Mouse (Mus musculus) hindbrain, embryonic 10.5 days (tissue): ENCODE results near the gene Cd72. TPM values are rescaled to one million over a fixed set of nuclear protein-coding genes. Genes with fewer than 3 reads are reported as not detected.
A peak's percentile ranks its signal among the peaks of the same experiment; 100 is the strongest.

Experiments
- DNase-seq: peaks from one replicate; pipeline ENCODE4 v3.0.0-alpha.2; 2017; ENCODE audit warnings: low spot score
- H3K27ac ChIP-seq: fragments of 300-500 bp; sonication (generic); 2 replicates; pipeline ENCODE4 v1.5.1; 2016; ENCODE audit warnings: mild to moderate bottlenecking, moderate library complexity
- H3K27me3 ChIP-seq: fragments of 300-500 bp; sonication (generic); 2 replicates; pipeline ENCODE4 v1.6.1; 2016; ENCODE audit warnings: mild to moderate bottlenecking; ENCODE audit not compliant: poor library complexity, insufficient read depth, severe bottlenecking
- H3K36me3 ChIP-seq: fragments of 300-500 bp; sonication (generic); 2 replicates; pipeline ENCODE4 v1.6.1; 2016; ENCODE audit warnings: mild to moderate bottlenecking, moderate library complexity
- H3K4me1 ChIP-seq: fragments of 300-500 bp; sonication (generic); replicated peaks from 2 replicates; pipeline ENCODE4 v1.6.1; 2016; ENCODE audit warnings: mild to moderate bottlenecking
- H3K4me3 ChIP-seq: fragments of 300-500 bp; sonication (generic); 2 replicates; pipeline ENCODE4 v1.5.1; 2016; ENCODE audit warnings: mild to moderate bottlenecking, moderate library complexity
- H3K9me3 ChIP-seq: fragments of 300-500 bp; sonication (generic); 2 replicates; pipeline ENCODE4 v1.6.1; 2016; ENCODE audit warnings: mild to moderate bottlenecking, moderate library complexity
- WGBS: fragments of 180-500 bp; shearing (Covaris S2); methylation state at CpG from one replicate; pipeline ENCODE4 v1.1.7; 2016; 5-methylcytosine and 5-hydroxymethylcytosine counted together
- polyA plus RNA-seq: library from polyadenylated mRNA; unstranded; fragments of >200 nt; fragmentation: Nextera tagmentation; extraction: Ambion mirVana; gene quantifications from 2 replicates; pipeline ENCODE4 v1.2.1, GENCODE M21; 2016

Gene Cd72
- polyA plus RNA-seq, 1 experiment from 2014 or later: 2.4 TPM

- H3K27ac ChIP-seq: peak overlapping the region; percentile 91; the same call in 1 of the 2 replicates
- WGBS: 89% methylated on average over 10 of the region's 10 CpGs
- no peaks in the 10 kb centered on the region for H3K36me3 ChIP-seq
- DNase-seq: no peak
- peaks cover 50% of the 10 kb centered on the region for H3K4me1 ChIP-seq
- H3K27me3 ChIP-seq: no peaks in the 10 kb centered on the region
- H3K4me3 ChIP-seq: no peak overlapping the region
- no peaks in the 10 kb centered on the region for H3K9me3 ChIP-seq
Measured at GRCm38 (mm10) chr4:43404697-43405096, 49.7 kb downstream of the Cd72 start.

DNA sequence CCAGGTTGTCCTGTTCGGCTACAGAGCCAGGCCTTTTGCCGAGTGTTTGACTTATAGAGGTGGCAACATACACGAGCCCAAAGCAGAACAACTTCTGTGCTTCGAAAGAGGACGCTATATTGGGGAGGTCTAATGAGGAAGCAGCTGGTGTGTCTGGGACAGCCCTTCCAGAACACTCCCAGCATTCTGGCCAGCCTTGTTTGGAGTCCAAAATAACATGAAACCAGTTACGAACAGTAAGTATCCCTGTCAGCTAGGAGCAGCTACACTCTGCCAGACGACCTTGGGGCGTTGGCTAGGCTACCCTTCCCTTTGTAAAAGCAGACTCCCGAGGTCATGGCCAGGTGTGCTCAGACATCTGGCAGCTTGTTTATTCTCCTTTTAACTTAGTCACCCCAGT lies 52.2 kb downstream of the Cd72 start:
- H3K36me3 ChIP-seq: no peaks in the 10 kb centered on the region
- 89% methylated on average over 9 of the region's 9 CpGs for WGBS
- H3K9me3 ChIP-seq: no peaks in the 10 kb centered on the region
- H3K4me1 ChIP-seq: peaks cover 59% of the 10 kb centered on the region
- H3K4me3 ChIP-seq: no peak overlapping the region
- H3K27ac ChIP-seq: no peak overlapping the region
- H3K27me3 ChIP-seq: no peaks in the 10 kb centered on the region
- no peak for DNase-seq

GRCm38 (mm10) chr4:43401486-43401885 lies 52.9 kb downstream of the Cd72 start:
- Histone ChIP-seq H3K9me3 (no peaks in the 10 kb centered on the region), H3K4me3 (no peak overlapping the region), H3K27me3 (no peaks in the 10 kb centered on the region), H3K27ac (peak overlapping the region; percentile 59; the same call in 1 of the 2 replicates), H3K36me3 (no peaks in the 10 kb centered on the region), H3K4me1 (peaks cover 52% of the 10 kb centered on the region)
- DNase-seq: no peak
- WGBS: 88% methylated on average over 10 of the region's 10 CpGs

DNA sequence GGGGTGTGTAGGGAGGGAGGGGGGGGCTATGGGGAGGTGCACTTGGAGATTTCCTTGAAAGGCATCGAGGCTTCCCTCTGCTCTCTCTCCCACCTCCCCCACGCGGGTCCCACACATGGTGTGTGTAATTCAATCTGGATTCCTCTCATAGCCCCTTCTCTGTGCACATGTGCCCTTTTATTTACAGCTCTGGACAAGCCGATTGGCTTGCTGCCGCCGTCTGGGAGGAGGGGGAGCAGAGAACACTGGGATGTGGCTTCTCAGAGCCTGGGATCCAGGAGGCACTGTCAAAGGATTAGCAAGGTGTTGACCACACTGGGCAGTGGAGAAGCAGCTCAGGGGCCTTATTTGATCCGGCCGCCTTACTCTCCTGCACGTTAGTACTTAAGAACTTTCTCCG lies 53.5 kb downstream of the Cd72 start:
- Histone ChIP-seq H3K27ac (peak overlapping the region; percentile 59), H3K4me1 (peaks cover 47% of the 10 kb centered on the region), H3K4me3 (no peak overlapping the region), H3K9me3 (no peaks in the 10 kb centered on the region), H3K27me3 (no peaks in the 10 kb centered on the region), H3K36me3 (no peaks in the 10 kb centered on the region)
- 39% methylated on average over 10 of the region's 10 CpGs for whole genome bisulfite sequencing
- peak; percentile 54 for DNase-seq

DNA sequence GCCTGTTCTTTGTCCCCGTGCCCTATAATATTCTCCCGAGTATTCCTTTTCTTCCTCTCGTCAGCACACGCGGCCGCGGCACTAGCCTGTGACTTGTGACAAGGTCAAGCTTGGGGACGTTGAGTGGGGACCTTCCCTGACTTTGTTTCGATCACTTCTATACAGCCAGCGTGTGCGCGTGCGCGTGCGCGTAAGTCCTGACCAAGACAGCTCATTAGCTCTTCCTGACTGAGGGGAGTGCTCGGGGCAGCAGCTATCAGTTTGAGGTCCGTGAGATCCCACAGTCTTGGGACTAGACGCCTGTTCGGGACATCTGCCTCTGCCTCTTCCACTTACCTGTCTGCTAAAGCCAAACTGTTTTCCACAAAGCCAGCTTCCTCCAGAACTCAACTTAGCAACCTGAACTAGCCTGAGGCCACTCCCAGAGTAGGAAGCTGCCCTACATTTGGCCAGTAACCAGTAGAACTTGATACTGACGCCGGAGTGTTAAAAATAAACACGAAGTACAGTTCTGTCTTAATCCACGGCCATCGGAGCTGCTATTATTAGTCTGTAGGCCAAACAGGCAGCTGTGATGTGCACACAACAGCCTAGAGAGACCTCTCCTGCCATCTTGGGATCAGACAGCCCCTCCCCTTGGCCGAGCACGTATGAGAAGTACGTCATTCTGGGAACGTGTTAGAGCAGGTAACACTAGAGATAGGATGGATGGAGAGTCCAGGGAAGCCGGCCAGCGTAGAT lies 54.9 kb downstream of the Cd72 start:
- Histone ChIP-seq H3K27me3 (no peaks in the 10 kb centered on the region), H3K36me3 (no peaks in the 10 kb centered on the region), H3K4me1 (peaks cover 41% of the 10 kb centered on the region), H3K27ac (peak overlapping the region; percentile 66; the same call in 1 of the 2 replicates), H3K4me3 (no peak overlapping the region), H3K9me3 (no peaks in the 10 kb centered on the region)
- WGBS: 85% methylated on average over 31 of the region's 31 CpGs
- no peak for DNase-seq

GRCm38 (mm10) chr4:43398829-43399331 lies 55.5 kb downstream of the Cd72 start:
- no peaks in the 10 kb centered on the region for H3K36me3 ChIP-seq
- WGBS: 74% methylated on average over 17 of the region's 17 CpGs
- H3K27me3 ChIP-seq: no peaks in the 10 kb centered on the region
- H3K27ac ChIP-seq: peak overlapping the region; percentile 66; the same call in 1 of the 2 replicates
- peaks cover 47% of the 10 kb centered on the region for H3K4me1 ChIP-seq
- H3K9me3 ChIP-seq: no peaks in the 10 kb centered on the region
- no peak for DNase-seq
- no peak overlapping the region for H3K4me3 ChIP-seq

- no peaks in the 10 kb centered on the region for H3K9me3 ChIP-seq
- H3K36me3 ChIP-seq: no peaks in the 10 kb centered on the region
- no peaks in the 10 kb centered on the region for H3K27me3 ChIP-seq
- DNase-seq: no peak
- H3K4me3 ChIP-seq: no peak overlapping the region
- 75% methylated on average over 4 of the region's 4 CpGs for WGBS
- H3K4me1 ChIP-seq: peaks cover 49% of the 10 kb centered on the region
- 0 out of 2 replicates have a peak overlapping the region, but pooled peaks have one; percentile 3 for H3K27ac ChIP-seq
Measured at GRCm38 (mm10) chr4:43398014-43398413, 56.4 kb downstream of the Cd72 start.

Other genes starting within 250 kb of the Cd72 start
- 0.18 and 0.26 TPM in 2 replicates for gene Atp8b5, start 187.5 kb downstream of the Cd72 start, polyA plus RNA-seq
- 12.5 and 33.4 TPM in 2 replicates for gene Rusc2, start 72.6 kb downstream of the Cd72 start, polyA plus RNA-seq
- gene Fam166b, start 25.5 kb downstream of the Cd72 start, polyA plus RNA-seq: 0.47 TPM in 1 of 2 replicates, not detected in the other
- 7.1 and 8.3 TPM in 2 replicates for gene Tesk1, start 12.7 kb downstream of the Cd72 start, polyA plus RNA-seq
- not detected in 2 replicates for gene Sit1, start 29.1 kb upstream of the Cd72 start, polyA plus RNA-seq
- gene Ccdc107, start 38.3 kb upstream of the Cd72 start, polyA plus RNA-seq: 45.2 and 50.9 TPM in 2 replicates
- 47.2 and 50.5 TPM in 2 replicates for gene Arhgef39, start 45.1 kb upstream of the Cd72 start, polyA plus RNA-seq
- 0.76 and 0.93 TPM in 2 replicates for gene Car9, start 52.3 kb upstream of the Cd72 start, polyA plus RNA-seq
- gene Tpm2, start 69.1 kb upstream of the Cd72 start, polyA plus RNA-seq: 55.9 and 65.7 TPM in 2 replicates
- gene Creb3, start 107.7 kb upstream of the Cd72 start, polyA plus RNA-seq: 40.7 and 53.3 TPM in 2 replicates
- 52.8 and 58.9 TPM in 2 replicates for gene Tln1, start 108.1 kb upstream of the Cd72 start, polyA plus RNA-seq
- 20.3 and 25.6 TPM in 2 replicates for gene Rgp1, start 124.1 kb upstream of the Cd72 start, polyA plus RNA-seq
- gene Gba2, start 124.2 kb upstream of the Cd72 start, polyA plus RNA-seq: 28.0 and 36.3 TPM in 2 replicates
- gene Msmp, start 129.9 kb upstream of the Cd72 start, polyA plus RNA-seq: 0.88 and 1.0 TPM in 2 replicates
- gene Npr2, start 177.3 kb upstream of the Cd72 start, polyA plus RNA-seq: 22.4 and 26.5 TPM in 2 replicates
- gene Spag8, start 199.0 kb upstream of the Cd72 start, polyA plus RNA-seq: 5.2 and 10.0 TPM in 2 replicates
- 76.4 and 82.0 TPM in 2 replicates for gene Hint2, start 201.8 kb upstream of the Cd72 start, polyA plus RNA-seq
- 5.2 and 9.4 TPM in 2 replicates for gene Tmem8b, start 214.3 kb upstream of the Cd72 start, polyA plus RNA-seq
- 1.8 and 2.4 TPM in 2 replicates for gene Fam221b, start 214.5 kb upstream of the Cd72 start, polyA plus RNA-seq
- not detected in 2 replicates for gene Olfr70, start 246.2 kb upstream of the Cd72 start, polyA plus RNA-seq